Mouse (Mus musculus) ES-Bruce4 (cell line): ENCODE data around the gene Selenon. TPM values are rescaled to one million over a fixed set of nuclear protein-coding genes. Genes with fewer than 3 reads are reported as not detected.

Source experiments
- H3K27ac ChIP-seq: 2 replicates; pipeline ENCODE4 v1.5.1; 2012; ENCODE audit warnings: low read length, inconsistent platforms; ENCODE audit not compliant: insufficient read depth
- H3K27me3 ChIP-seq: 2 replicates; pipeline ENCODE4 v1.6.1; 2012; ENCODE audit warnings: mild to moderate bottlenecking, low read length, inconsistent platforms; ENCODE audit not compliant: control insufficient read depth, poor library complexity, insufficient read depth, severe bottlenecking
- H3K36me3 ChIP-seq: 2 replicates; pipeline ENCODE4 v1.6.1; 2012; ENCODE audit warnings: inconsistent platforms, mild to moderate bottlenecking, low read length, moderate library complexity; ENCODE audit not compliant: control insufficient read depth, poor library complexity, insufficient read depth, severe bottlenecking
- H3K4me1 ChIP-seq: one replicate; pipeline ENCODE4 v1.8.1; 2011; ENCODE audit warnings: low read length; ENCODE audit not compliant: control insufficient read depth, insufficient read depth
- H3K4me3 ChIP-seq: 2 replicates; pipeline ENCODE4 v1.5.1; 2011; ENCODE audit warnings: low read depth, mild to moderate bottlenecking, low read length
- H3K9ac ChIP-seq: 2 replicates; pipeline ENCODE4 v1.6.1; 2012; ENCODE audit warnings: low read depth, mild to moderate bottlenecking, inconsistent platforms; ENCODE audit not compliant: poor library complexity, severe bottlenecking
- H3K9me3 ChIP-seq: replicated peaks from 2 replicates; pipeline ENCODE4 v1.6.1; 2012; ENCODE audit warnings: mild to moderate bottlenecking, low read length, inconsistent platforms; ENCODE audit not compliant: control insufficient read depth, poor library complexity, insufficient read depth, severe bottlenecking
- CTCF ChIP-seq: IDR thresholded peaks from one replicate; pipeline ENCODE4 v1.8.1; 2011; ENCODE audit warnings: low read depth, low read length
- EP300 ChIP-seq: IDR thresholded peaks from 2 replicates; pipeline ENCODE4 v1.6.1; 2011; ENCODE audit warnings: low read depth, low read length; ENCODE audit not compliant: insufficient read depth
- POLR2A ChIP-seq: IDR thresholded peaks from one replicate; pipeline ENCODE4 v1.8.1; 2011; ENCODE audit warnings: low read length; ENCODE audit not compliant: insufficient read depth
- polyA plus RNA-seq: library from polyadenylated mRNA; stranded (reverse); fragments of >200 nt; gene quantifications from 2 replicates; pipeline ENCODE4 v1.2.4, GENCODE M21; 2011; ENCODE audit warnings: low read depth; ENCODE audit not compliant: missing spikeins, insufficient read depth, insufficient read length

The Selenon gene
- polyA plus RNA-seq, 1 experiment = 21.6 TPM

DNA sequence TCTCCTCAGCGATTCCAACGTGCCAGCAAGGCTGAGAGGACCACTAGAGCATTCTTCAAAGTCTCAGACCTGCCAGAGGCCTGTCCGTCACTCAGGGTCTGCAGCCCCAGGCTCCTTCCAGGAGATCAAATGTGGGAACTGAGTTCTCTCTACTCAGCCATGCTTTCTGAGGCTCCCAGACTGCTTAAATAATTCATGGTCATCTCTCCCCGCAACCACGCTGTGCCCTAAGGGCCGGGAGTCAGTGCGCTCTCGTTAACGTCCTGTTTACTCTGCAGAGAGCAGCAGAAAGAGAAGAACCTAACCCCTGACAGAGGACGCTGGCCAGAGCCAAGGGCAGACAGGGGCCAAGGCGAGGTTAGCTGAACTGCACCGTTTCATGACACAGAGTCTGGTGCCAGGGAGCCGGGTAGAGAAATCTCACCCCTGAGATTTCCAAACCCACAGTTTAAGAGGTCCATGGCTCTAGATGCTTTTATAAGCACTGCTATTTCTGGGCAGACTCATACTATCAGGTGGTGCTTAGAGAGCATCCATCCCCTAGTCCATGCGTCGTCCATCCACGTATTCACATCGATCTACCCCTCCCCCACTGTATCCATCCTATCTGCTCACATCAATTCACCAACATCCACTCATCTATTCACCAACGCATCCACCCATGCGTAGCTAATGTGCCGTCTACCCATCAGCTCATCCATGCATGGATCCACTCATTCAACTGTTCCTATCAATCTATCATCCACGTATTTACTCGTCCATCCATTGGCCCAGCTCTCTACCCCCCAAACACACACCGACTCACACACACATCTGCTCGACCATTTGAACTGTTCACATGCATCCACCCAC, 20.7 kb upstream of the Selenon start:
- H3K27me3 ChIP-seq = no peaks in the 10 kb centered on the region
- H3K4me1 ChIP-seq = no peaks in the 10 kb centered on the region
- no peak overlapping the region for H3K9ac ChIP-seq
- no peaks in the 10 kb centered on the region for H3K9me3 ChIP-seq
- no peak overlapping the region for H3K4me3 ChIP-seq
- TF ChIP-seq EP300 (no peak), POLR2A (no peak), CTCF (no peak)
- H3K27ac ChIP-seq = no peak overlapping the region
- no peaks in the 10 kb centered on the region for H3K36me3 ChIP-seq

DNA sequence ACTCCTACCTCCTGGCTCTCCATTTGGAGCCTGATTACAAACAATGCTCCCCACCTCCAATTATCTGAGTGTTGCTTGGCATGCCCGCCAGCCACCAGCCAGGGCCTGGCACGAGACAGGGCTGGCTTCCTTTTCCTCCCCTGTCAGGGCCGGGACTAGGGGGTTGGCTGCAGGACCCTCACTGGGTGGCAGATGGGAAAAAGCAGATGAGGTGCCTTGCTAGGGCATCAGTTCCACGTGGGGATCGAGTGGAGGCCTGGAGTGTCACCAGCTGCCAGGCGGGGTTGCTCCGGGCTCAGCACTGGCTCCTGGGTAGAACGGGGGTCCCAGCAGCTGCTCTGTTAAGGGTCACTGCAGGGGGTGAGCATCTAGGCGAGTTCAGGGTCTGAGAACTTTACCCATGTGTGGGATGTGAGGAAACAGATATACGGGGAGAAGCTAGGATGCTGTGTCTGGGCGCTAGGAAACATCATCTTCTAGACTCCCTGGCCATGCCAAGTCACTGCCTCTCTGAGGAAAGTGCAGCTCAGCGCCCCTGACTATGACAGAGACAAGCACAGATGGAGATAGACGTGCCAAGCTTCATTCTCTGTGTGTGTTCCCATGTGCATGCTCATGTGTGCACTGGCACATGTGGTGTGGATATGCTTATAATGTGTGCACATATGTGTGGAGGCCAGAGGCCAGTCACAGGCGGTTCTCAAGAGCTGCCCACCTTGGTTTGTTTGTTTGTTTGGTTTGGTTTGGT, 18.9 kb upstream of the Selenon start:
- Histone ChIP-seq H3K4me1 (no peaks in the 10 kb centered on the region), H3K4me3 (no peak overlapping the region), H3K36me3 (no peaks in the 10 kb centered on the region), H3K27ac (no peak overlapping the region), H3K9ac (no peak overlapping the region), H3K27me3 (no peaks in the 10 kb centered on the region), H3K9me3 (no peaks in the 10 kb centered on the region)
- TF ChIP-seq CTCF (no peak), POLR2A (no peak), EP300 (no peak)

DNA sequence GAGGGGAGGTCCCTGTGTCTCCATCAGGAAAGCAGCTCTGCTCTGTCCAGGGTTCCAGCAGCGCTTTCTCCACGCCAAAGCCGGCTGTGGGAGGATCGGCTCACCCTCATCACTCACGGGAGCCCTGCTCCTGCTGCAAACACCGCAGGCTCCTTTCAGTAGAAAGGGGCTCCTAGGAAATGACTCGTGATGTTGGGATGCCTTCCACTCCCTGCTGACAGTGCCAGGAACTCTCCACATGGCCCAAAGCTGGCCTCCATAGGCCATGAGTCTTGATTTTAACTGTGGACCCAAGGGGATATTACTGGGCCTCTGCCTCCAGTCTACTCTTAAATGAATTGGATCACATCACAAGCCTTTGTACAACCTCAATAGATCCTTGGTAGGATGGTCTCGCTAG, 17.9 kb upstream of the Selenon start:
- Histone ChIP-seq H3K27ac (no peak overlapping the region), H3K9me3 (no peaks in the 10 kb centered on the region), H3K4me1 (no peaks in the 10 kb centered on the region), H3K4me3 (no peak overlapping the region), H3K9ac (no peak overlapping the region), H3K36me3 (no peaks in the 10 kb centered on the region), H3K27me3 (no peaks in the 10 kb centered on the region)
- TF ChIP-seq CTCF (no peak), EP300 (no peak), POLR2A (no peak)

DNA sequence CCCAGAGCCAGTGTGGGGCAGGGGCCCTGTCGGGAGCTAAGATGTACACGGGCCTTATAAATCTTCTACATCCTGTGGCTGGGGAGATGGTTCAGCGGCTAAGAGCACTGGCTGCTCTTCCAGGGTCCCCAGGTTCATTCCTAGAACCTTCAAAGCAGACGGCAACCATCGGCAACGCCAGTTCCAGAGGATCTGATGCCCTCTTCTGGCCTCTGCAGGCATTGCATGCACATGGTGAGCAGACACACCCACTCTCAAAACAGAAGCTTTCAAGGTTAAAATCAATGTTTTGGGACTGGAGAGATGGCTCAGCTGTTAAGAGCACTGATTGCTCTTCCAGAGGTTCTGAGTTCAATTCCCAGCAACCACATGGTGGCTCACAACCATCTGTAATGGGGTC, 17.2 kb upstream of the Selenon start:
- no peak overlapping the region for H3K4me3 ChIP-seq
- TF ChIP-seq CTCF (peak; percentile 81), POLR2A (no peak)
- no peaks in the 10 kb centered on the region for H3K36me3 ChIP-seq
- no peak overlapping the region for H3K9ac ChIP-seq
- no peaks in the 10 kb centered on the region for H3K4me1 ChIP-seq
- H3K27ac ChIP-seq = no peak overlapping the region
- H3K27me3 ChIP-seq = no peaks in the 10 kb centered on the region
- no peaks in the 10 kb centered on the region for H3K9me3 ChIP-seq

DNA sequence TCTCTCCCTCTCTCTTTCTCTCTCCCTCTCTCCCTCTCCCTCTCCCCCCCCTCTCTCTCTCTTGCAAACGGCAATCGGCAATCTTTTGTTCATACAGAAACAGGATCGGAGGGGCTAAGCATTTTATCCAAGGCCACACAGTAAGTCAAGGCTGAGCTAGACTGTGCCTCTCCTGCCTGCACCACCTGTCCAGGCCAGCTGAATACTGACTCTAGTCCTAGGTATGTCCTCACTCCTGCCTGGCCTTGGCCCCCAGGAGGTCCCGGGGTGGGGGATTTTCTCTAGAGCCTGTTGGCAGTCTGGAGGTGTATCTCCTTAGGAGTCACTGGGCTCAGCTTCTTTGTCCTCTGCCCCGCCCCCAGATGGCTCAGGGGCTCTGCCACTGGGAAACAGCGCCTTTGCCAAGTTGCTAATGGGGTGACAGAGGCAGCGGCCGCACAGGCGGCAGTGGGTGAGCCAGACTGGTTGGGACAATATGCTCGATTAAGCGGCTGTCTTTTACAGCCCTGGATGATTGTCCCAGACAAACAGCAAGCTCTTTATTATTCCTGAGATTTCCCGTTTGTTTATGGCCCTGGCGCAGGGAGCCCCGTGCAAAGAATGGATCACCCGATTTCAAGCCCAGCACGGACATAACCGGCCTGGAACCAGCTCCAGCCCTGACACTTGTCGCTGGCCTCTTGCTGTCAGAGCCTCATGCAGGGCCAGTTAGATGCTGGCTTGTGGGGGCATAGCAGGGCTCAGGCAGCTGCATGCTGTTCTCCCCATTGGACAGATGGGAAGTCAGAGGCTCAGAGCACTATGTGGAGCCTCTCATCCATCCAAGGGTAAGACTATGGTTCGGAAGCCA, 15.6 kb upstream of the Selenon start:
- H3K4me1 ChIP-seq = no peaks in the 10 kb centered on the region
- H3K27ac ChIP-seq = no peak overlapping the region
- H3K27me3 ChIP-seq = no peaks in the 10 kb centered on the region
- no peak for TF ChIP-seq CTCF
- H3K36me3 ChIP-seq = no peaks in the 10 kb centered on the region
- no peaks in the 10 kb centered on the region for H3K9me3 ChIP-seq
- H3K9ac ChIP-seq = no peak overlapping the region
- H3K4me3 ChIP-seq = no peak overlapping the region

DNA sequence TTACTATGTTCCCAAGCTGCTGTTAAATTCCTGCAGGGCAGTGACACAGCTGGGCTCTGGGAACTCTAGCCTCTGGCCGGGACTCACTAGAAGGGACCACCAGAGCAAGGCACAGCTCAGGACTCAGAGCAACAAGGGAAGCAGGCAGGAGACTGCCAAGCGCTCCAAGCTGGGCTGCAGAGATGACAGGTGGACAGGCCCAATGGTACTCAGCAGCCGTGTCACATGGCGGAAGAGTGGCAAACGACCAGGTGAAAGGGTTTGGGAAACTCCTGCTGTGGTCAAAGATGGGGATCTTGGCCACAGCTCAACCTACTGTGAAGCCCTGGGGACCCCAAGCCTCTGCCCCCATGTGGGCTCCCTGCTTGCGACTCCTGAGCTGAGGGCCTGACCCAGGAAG, 12.1 kb upstream of the Selenon start:
- Histone ChIP-seq H3K9ac (no peak overlapping the region), H3K27ac (no peak overlapping the region), H3K9me3 (no peaks in the 10 kb centered on the region), H3K4me1 (no peaks in the 10 kb centered on the region), H3K27me3 (no peaks in the 10 kb centered on the region), H3K4me3 (no peak overlapping the region), H3K36me3 (no peaks in the 10 kb centered on the region)
- TF ChIP-seq EP300 (no peak), CTCF (no peak), POLR2A (no peak)
